Mouse (Mus musculus): Measurements from ENCODE around the gene Bcor. TPM values are rescaled to one million over a fixed set of nuclear protein-coding genes. Genes with fewer than 3 reads are reported as not detected.

Gene Bcor
- polyA plus RNA-seq, 1 experiment from 2014 or later, result 23.0 TPM

DNA sequence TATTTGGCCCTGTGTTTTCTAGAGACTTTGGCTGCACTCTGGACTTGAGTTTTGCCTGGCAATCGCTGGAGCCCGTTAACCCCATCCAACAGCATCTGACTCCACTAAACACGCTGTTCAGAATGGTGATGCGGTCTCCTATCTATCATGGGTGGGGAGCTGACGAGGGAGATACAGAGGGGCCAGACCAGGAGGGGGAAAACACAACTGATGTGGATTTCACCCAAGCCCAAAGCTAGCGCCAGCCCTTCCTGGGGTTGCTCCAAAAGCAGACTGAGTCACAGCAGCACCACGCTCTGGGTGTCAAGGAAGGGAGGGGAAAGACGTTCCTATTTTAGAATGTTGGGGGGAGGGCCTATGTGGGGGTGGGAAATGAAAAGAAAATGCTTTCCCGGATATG, 94.4 kb downstream of the Bcor start:
- no peaks in the 10 kb centered on the region for H3K9me3 ChIP-seq
- peaks cover 27% of the 10 kb centered on the region for H3K27me3 ChIP-seq (replicated peaks)
- H3K36me3 ChIP-seq, result no peaks in the 10 kb centered on the region
- no peak overlapping the region for H3K4me3 ChIP-seq
- 40% methylated on average over 9 of the region's 9 CpGs for WGBS
- peaks cover 84% of the 10 kb centered on the region for H3K4me1 ChIP-seq
- H3K4me2 ChIP-seq (replicated peaks), result no peak overlapping the region
- H3K9ac ChIP-seq, result no peak overlapping the region
- no peak overlapping the region for H3K27ac ChIP-seq
- ATAC-seq (ENCODE audit: low FRiP score, low read depth), result no peak

DNA sequence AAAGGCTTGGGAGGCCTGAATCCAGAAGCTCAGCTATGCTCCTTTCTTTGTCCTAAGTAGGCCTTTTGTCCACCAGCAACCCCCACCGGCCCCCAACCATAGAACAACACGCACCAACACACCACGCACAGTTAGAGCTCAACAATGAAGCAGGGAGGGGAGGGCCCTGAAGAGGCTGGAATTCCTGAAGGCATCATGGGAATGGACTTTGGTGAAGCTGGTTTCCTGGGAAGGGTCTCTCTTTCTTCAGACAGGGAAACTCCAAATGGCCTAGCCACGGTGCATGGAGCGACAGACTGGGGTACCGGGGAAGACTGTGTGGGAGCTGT, 97.3 kb downstream of the Bcor start:
- no peaks in the 10 kb centered on the region for H3K9me3 ChIP-seq
- H3K9ac ChIP-seq, result no peak overlapping the region
- H3K36me3 ChIP-seq, result peaks cover 9% of the 10 kb centered on the region
- WGBS, result 11% methylated on average over 6 of the region's 6 CpGs
- ATAC-seq (ENCODE audit: low FRiP score, low read depth), result no peak
- peak overlapping the region; percentile 35 for H3K4me2 ChIP-seq (replicated peaks)
- H3K27me3 ChIP-seq (replicated peaks), result peaks cover 14% of the 10 kb centered on the region; the same call in 1 of the 2 replicates
- 0 out of 2 replicates have a peak overlapping the region, but pooled peaks have one; percentile 26 for H3K27ac ChIP-seq
- H3K4me3 ChIP-seq, result no peak overlapping the region
- peaks cover 59% of the 10 kb centered on the region for H3K4me1 ChIP-seq

DNA sequence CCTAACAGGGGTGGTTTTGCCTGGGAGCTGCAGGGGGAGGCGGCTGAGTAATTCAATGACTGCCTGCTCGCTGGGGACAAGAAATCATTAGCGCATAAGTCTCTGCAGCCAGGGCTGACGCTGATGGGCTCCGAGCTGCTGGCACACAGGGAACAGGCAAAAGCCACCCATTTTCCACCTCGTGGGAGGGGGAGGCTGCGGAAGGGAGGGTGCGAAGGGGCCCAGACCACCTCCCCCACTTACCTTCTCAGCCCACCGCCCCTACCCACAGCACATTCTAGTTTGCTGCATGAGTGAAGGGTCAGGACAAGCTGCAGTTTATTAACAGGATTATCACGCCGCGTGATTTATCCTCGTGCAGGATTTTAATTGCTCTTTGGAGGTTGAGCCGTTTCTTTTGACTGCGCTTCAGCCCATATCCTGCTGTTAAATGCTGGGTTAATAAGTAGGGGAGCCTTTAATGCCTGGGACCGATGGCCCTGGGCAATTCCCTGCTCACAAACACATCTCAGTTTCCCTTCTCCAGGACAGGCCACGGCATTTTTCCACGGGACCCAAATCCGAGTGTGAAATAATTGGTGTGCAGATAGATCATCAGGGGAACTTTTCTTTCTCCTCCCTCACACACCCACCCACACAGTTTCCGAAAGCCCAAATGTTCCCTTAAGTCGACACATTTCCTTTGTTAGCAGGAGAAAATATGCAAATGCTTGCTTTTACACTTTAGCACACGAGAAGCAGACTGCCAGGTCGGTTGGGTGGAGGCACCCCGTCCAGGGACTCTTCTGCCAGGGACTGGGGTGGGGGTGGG, 97.8 kb downstream of the Bcor start:
- Histone ChIP-seq H3K9ac (no peak overlapping the region), H3K4me1 (peaks cover 53% of the 10 kb centered on the region), H3K36me3 (peaks cover 15% of the 10 kb centered on the region), H3K4me3 (no peak overlapping the region), H3K9me3 (no peaks in the 10 kb centered on the region), H3K4me2 (replicated peaks) (peak overlapping the region; percentile 35), H3K27ac (0 out of 2 replicates have a peak overlapping the region, but pooled peaks have one; percentile 26), H3K27me3 (replicated peaks) (peaks cover 14% of the 10 kb centered on the region; the same call in 1 of the 2 replicates)
- ATAC-seq (ENCODE audit: low FRiP score, low read depth), result peak; percentile 60
- 14% methylated on average over 24 of the region's 24 CpGs for WGBS

DNA sequence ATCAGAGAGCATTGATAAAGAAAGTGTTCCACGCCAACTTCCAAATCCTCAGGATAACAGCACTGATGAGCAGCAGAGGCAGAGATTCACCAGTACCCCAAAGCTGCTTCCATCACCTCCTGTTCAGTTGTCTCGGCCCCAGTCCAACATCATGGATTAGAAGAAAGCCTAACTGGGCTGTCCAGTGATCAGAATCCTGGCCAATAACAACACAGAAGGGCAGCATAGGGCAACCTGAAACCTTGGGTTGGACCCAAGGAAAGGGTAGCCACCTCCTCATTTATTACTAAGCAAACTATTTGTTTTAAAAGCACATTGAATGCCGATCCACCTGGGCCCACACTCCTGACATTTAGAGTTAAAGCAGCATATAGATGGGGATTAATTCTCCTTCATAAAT, 99.3 kb downstream of the Bcor start:
- Histone ChIP-seq H3K27ac (no peak overlapping the region), H3K9me3 (no peaks in the 10 kb centered on the region), H3K27me3 (replicated peaks) (peaks cover 6% of the 10 kb centered on the region; the same call in 1 of the 2 replicates), H3K4me2 (replicated peaks) (no peak overlapping the region), H3K4me1 (peaks cover 38% of the 10 kb centered on the region), H3K9ac (no peak overlapping the region), H3K4me3 (no peak overlapping the region), H3K36me3 (peaks cover 24% of the 10 kb centered on the region)
- ATAC-seq (ENCODE audit: low FRiP score, low read depth), result no peak
- 70% methylated on average over 3 of the region's 3 CpGs for WGBS

DNA sequence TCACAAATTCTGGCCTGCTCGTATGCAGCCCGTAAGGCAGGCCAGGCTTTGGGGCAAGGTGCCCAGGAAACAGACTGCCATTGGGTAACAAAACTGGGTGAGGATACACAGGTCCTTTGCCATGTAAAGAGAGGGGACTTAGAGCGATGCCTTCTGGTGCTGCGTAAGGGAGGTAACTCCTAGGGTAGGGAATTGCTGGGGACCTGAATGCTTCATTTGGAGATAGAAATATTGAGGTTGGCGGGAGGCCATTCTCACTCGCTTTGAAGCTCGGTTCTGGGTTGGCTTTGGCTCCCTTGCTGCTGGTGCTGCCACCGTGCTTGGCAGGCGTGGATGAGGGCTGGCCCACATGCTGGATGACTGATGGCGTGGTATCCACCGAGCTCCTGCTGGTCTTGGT, 102.9 kb downstream of the Bcor start:
- Histone ChIP-seq H3K27me3 (replicated peaks) (no peaks in the 10 kb centered on the region; the same call in 1 of the 2 replicates), H3K27ac (no peak overlapping the region), H3K9ac (no peak overlapping the region), H3K4me3 (no peak overlapping the region), H3K9me3 (no peaks in the 10 kb centered on the region), H3K4me2 (replicated peaks) (no peak overlapping the region), H3K4me1 (peaks cover 11% of the 10 kb centered on the region), H3K36me3 (peaks cover 28% of the 10 kb centered on the region)
- WGBS, result 93% methylated on average over 11 of the region's 11 CpGs
- ATAC-seq (ENCODE audit: low FRiP score, low read depth), result no peak

DNA sequence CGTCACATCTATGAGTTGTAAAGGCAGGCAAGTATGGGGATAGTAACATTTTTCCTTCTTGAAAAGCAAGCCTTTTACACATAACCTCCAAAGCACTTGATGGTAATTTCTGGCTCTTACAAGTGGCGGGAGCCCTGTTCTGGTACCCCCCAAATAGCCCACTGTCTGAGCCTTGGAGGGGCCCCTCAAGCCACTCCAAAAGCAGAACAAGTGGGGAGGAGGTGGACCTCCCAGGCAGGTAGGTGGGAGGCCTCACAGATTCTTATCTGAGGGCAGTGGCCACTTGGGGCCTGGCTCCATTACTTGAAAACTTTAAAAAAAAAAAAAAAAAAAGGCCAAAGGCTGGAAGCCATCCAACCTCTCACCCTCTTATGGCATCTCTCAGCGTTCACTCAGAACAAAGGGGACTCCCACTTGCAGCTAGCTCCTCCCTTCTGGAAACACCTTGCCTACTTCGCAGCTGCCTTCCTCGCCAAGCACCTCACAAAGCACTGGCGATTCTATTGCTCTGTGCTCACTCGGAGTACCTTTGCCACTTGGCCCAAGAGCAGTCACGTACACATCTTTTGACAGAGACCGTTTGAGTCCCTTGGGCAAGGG, 106.7 kb downstream of the Bcor start:
- peaks cover 29% of the 10 kb centered on the region for H3K36me3 ChIP-seq
- 71% methylated on average over 9 of the region's 9 CpGs for WGBS

DNA sequence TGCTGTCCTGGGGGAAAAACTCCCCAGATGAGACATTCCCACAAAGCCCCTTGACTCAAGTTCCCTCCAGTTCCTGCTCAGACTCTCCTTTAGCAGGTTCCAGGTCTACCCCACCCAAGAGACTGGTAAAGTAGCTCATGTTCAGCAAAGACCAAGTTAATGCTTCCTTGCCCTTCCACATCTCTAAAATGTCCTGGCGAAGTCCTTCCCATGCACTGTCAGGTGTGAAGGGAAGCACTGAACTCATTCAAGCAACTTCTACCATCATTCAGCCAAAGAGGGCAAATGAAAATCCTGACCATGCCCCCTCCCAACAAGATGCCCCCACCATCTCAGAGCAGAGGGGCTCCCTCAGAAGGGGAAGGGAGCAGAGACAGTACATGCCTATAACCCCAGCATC, 107.5 kb downstream of the Bcor start:
- H3K9me3 ChIP-seq, result no peaks in the 10 kb centered on the region
- 96% methylated on average over 1 of the region's 1 CpGs for WGBS
- H3K4me1 ChIP-seq, result peaks cover 13% of the 10 kb centered on the region; the same call in 1 of the 2 replicates
- H3K4me2 ChIP-seq (replicated peaks), result no peak overlapping the region
- H3K27ac ChIP-seq, result no peak overlapping the region
- H3K4me3 ChIP-seq, result no peak overlapping the region
- ATAC-seq (ENCODE audit: low FRiP score, low read depth), result no peak
- peaks cover 26% of the 10 kb centered on the region for H3K36me3 ChIP-seq
- no peak overlapping the region for H3K9ac ChIP-seq
- no peaks in the 10 kb centered on the region for H3K27me3 ChIP-seq (replicated peaks)

More for the DNA sequence above, 106.7 kb downstream of the Bcor start:
- Histone ChIP-seq H3K4me1 (0 out of 2 replicates have a peak, but pooled peaks cover 7% of the 10 kb centered on the region), H3K9ac (no peak overlapping the region), H3K27ac (no peak overlapping the region), H3K4me2 (replicated peaks) (no peak overlapping the region), H3K9me3 (no peaks in the 10 kb centered on the region), H3K4me3 (no peak overlapping the region), H3K27me3 (replicated peaks) (no peaks in the 10 kb centered on the region)
- ATAC-seq (ENCODE audit: low FRiP score, low read depth), result no peak

DNA sequence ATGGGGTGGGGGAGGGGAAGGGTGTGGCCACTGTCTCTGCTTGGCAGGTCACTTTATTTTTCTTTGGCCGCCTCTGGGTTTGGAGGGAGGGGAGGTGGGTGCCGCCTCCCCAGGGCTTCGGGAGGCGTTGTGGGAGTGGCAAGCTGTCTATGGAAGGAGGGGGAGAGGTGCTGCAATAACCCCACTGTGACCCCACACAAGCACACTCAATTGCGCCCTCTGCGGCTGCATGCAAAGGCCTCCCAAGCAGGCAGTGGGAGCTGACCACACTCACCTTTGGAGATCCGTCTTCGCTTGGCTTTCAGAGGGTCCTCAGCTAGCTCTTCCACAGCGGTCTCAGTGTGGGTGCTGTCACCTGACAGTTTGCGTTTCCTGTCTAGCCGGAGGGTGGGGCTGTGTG, 111.4 kb downstream of the Bcor start:
- Histone ChIP-seq H3K9ac (no peak overlapping the region), H3K36me3 (peaks cover 24% of the 10 kb centered on the region), H3K4me1 (peaks cover 13% of the 10 kb centered on the region; the same call in 1 of the 2 replicates), H3K4me3 (no peak overlapping the region), H3K9me3 (no peaks in the 10 kb centered on the region), H3K4me2 (replicated peaks) (no peak overlapping the region), H3K27ac (no peak overlapping the region), H3K27me3 (replicated peaks) (0 out of 2 replicates have a peak, but pooled peaks cover 3% of the 10 kb centered on the region)
- WGBS, result 50% methylated on average over 11 of the region's 11 CpGs
- ATAC-seq (ENCODE audit: low FRiP score, low read depth), result no peak

DNA sequence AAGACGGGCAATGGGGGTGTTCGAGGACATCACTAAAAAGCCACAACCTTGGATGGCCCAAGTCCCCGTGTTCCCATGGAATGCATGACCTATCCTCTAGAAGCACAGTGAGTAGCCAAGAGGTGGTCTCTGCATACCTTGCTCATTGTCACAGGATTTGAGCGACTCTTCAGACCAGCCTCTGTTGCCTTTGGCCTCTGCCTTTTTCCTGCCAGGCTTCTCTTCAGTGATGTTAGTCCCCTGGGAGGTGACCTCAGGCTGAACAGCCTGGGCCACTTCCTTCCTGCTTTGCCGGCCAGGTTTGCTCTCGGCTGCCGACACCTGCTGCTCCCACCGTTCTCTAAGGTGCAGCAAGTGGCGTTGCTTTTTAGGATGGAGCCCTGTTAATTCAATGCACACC, 112.0 kb downstream of the Bcor start:
- Histone ChIP-seq H3K4me1 (peaks cover 13% of the 10 kb centered on the region; the same call in 1 of the 2 replicates), H3K27me3 (replicated peaks) (0 out of 2 replicates have a peak, but pooled peaks cover 3% of the 10 kb centered on the region), H3K36me3 (peaks cover 24% of the 10 kb centered on the region), H3K9ac (no peak overlapping the region), H3K9me3 (no peaks in the 10 kb centered on the region), H3K4me2 (replicated peaks) (no peak overlapping the region), H3K27ac (no peak overlapping the region), H3K4me3 (no peak overlapping the region)
- WGBS, result 39% methylated on average over 9 of the region's 9 CpGs
- no peak for ATAC-seq (ENCODE audit: low FRiP score, low read depth)

DNA sequence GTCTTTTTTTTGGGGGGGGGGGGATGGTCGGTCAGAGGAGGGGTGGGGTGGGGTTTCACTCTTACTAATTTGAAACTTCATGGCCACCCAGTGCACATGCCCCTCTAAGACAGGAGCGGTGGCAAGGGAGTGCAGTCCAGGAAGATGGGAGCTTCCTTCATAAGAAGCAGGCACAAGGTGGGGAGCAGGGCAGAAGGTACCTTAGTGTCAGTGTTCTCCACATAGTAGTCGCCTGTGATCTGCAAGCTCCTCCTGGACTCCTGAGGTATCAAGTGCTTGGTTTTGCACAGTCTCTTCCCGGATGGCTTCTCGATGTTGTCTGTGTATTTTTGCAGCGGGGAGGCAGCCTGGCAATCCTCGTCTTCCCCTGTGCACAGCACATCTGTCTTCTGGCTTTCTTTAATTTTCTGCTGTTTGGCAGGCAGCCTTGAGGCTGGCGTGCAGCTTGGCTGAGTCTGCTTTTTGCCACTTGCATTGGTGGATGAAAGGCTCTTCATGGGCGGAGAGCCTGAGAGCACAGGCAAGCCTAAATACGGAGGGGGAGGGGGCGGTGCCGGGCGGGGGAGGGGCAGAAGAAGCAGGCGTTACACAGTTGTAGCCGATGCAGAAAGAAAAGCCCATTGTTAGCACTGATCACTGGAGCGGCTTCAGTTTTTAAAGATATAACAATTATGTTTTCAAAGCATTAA, 112.8 kb downstream of the Bcor start:
- Histone ChIP-seq H3K9ac (no peak overlapping the region), H3K36me3 (peaks cover 24% of the 10 kb centered on the region), H3K27ac (no peak overlapping the region), H3K9me3 (no peaks in the 10 kb centered on the region), H3K27me3 (replicated peaks) (0 out of 2 replicates have a peak, but pooled peaks cover 3% of the 10 kb centered on the region), H3K4me1 (peaks cover 13% of the 10 kb centered on the region; the same call in 1 of the 2 replicates), H3K4me3 (no peak overlapping the region), H3K4me2 (replicated peaks) (no peak overlapping the region)
- WGBS, result 35% methylated on average over 16 of the region's 16 CpGs
- 0 out of 2 replicates have a peak, but pooled peaks have one; percentile 55 for ATAC-seq (ENCODE audit: low FRiP score, low read depth)

DNA sequence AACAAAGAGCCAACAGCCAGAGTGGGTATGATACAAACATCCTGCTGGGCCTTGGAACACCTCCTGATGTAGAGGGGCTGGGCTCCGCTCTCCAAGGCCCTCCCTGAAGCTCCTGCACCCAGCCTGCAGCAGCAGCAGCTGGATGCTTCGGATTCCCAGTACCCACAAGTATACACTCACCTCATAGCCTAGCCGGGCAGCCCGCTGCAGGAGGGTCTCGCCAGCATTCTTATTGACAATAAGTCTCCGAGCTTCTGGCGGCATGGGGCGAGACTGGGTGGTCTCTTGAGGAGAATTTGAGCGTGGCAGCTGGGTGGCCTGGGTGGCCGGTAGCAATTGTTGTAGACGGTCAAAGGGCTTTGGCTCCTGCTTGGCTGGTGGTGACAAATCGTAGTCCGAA, 113.5 kb downstream of the Bcor start:
- H3K27ac ChIP-seq, result no peak overlapping the region
- no peak for ATAC-seq (ENCODE audit: low FRiP score, low read depth)
- H3K27me3 ChIP-seq (replicated peaks), result 0 out of 2 replicates have a peak, but pooled peaks cover 3% of the 10 kb centered on the region
- peaks cover 8% of the 10 kb centered on the region; the same call in 1 of the 2 replicates for H3K4me1 ChIP-seq
- WGBS, result 51% methylated on average over 13 of the region's 13 CpGs
- H3K4me3 ChIP-seq, result no peak overlapping the region
- no peak overlapping the region for H3K9ac ChIP-seq
- peaks cover 25% of the 10 kb centered on the region for H3K36me3 ChIP-seq
- no peaks in the 10 kb centered on the region for H3K9me3 ChIP-seq
- H3K4me2 ChIP-seq (replicated peaks), result no peak overlapping the region

DNA sequence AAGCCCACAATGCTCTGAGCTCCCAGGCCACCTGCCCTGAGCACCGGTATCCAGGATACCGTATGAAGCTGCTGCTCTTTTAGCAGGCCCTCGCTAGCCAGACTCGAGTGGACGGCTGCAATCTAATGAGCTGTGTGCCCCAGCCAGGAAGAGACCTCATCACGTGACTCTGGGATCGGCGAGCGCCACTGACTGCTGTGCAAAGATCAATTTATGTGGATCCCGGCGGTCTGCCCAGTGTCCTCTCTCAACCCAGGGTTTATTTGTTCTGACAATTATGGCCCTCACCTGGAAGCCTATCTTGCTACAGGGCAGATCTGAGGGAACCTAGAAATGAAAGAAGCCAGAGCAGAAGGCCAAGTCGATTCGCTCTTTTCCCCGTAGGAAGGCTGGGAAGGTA, 116.8 kb downstream of the Bcor start:
- no peak overlapping the region for H3K4me2 ChIP-seq (replicated peaks)
- 0 out of 2 replicates have a peak, but pooled peaks have one; percentile 21 for ATAC-seq (ENCODE audit: low FRiP score, low read depth)
- H3K4me1 ChIP-seq, result peaks cover 5% of the 10 kb centered on the region; the same call in 1 of the 2 replicates
- 72% methylated on average over 14 of the region's 14 CpGs for WGBS
- no peak overlapping the region for H3K27ac ChIP-seq
- no peak overlapping the region for H3K9ac ChIP-seq
- H3K36me3 ChIP-seq, result peaks cover 50% of the 10 kb centered on the region
- H3K27me3 ChIP-seq (replicated peaks), result 0 out of 2 replicates have a peak, but pooled peaks cover 3% of the 10 kb centered on the region
- no peaks in the 10 kb centered on the region for H3K9me3 ChIP-seq
- H3K4me3 ChIP-seq, result no peak overlapping the region

Measured in neural tube, embryonic 12.5 days (tissue).